Mouse (Mus musculus) liver, embryonic 14.5 days (tissue): ENCODE measurements around the gene Gm45015. TPM values are rescaled to one million over a fixed set of nuclear protein-coding genes. Genes with fewer than 3 reads are reported as not detected.

Source experiments
- ATAC-seq: fragments of 200-750 bp; cut with Nextera tagmentation; 2 replicates; pipeline ENCODE4 v1.8.0; 2017; ENCODE audit warnings: moderate number of reproducible peaks, mild to moderate bottlenecking, moderate library complexity; ENCODE audit not compliant: insufficient read depth
- DNase-seq, 3 experiments: peaks; one replicate each; pipeline ENCODE4 v3.0.0-alpha.2; 2012 to 2013; ENCODE audit warnings: low read depth in 3 of 3, low spot score in 3 of 3
- H3K27ac ChIP-seq: fragments of 300-500 bp; sonication (generic); 2 replicates; pipeline ENCODE4 v1.5.1; 2014; ENCODE audit warnings: moderate library complexity, mild to moderate bottlenecking, control low read depth, inconsistent platforms
- H3K27me3 ChIP-seq: fragments of 300-500 bp; sonication (generic); 2 replicates; pipeline ENCODE4 v1.6.1; 2014; ENCODE audit warnings: mild to moderate bottlenecking, low read length, moderate library complexity; ENCODE audit not compliant: control insufficient read depth, insufficient read depth
- H3K36me3 ChIP-seq: fragments of 300-500 bp; sonication (generic); replicated peaks from 2 replicates; pipeline ENCODE4 v1.6.1; 2014; ENCODE audit warnings: low read depth; ENCODE audit not compliant: control insufficient read depth, insufficient read depth
- H3K4me1 ChIP-seq, 2 experiments: fragments of 200-500 bp in 1 of 2; fragments of 300-500 bp in 1 of 2; sonication (generic) in 1 of 2; replicated peaks; 2 replicates each; pipeline ENCODE4 v1.6.1; 2012 to 2014; ENCODE audit warnings: antibody characterized with exemption in 1 of 2, inconsistent platforms in 1 of 2, low read length in 1 of 2; ENCODE audit not compliant: control insufficient read depth in 2 of 2, insufficient read depth in 2 of 2
- H3K4me2 ChIP-seq: fragments of 300-500 bp; sonication (generic); 2 replicates; pipeline ENCODE4 v1.6.1; 2014; ENCODE audit warnings: low read depth, mild to moderate bottlenecking, control low read depth, moderate library complexity
- H3K4me3 ChIP-seq, 2 experiments: fragments of 200-500 bp in 1 of 2; fragments of 300-500 bp in 1 of 2; sonication (generic) in 1 of 2; 2 replicates each; pipeline ENCODE4 v1.5.1; 2012 to 2014; ENCODE audit warnings: low read depth in 2 of 2, low read length in 2 of 2, mild to moderate bottlenecking in 2 of 2, control low read depth in 1 of 2, inconsistent platforms in 1 of 2, moderate library complexity in 1 of 2; ENCODE audit not compliant: insufficient read depth in 1 of 2
- H3K9ac ChIP-seq: fragments of 300-500 bp; sonication (generic); replicated peaks from 2 replicates; pipeline ENCODE4 v1.6.1; 2014; ENCODE audit warnings: mild to moderate bottlenecking, control low read depth, moderate library complexity
- H3K9me3 ChIP-seq: fragments of 300-500 bp; sonication (generic); 2 replicates; pipeline ENCODE4 v1.6.1; 2016; ENCODE audit warnings: low read length, mixed read lengths; ENCODE audit not compliant: control insufficient read depth
- CTCF ChIP-seq: IDR thresholded peaks from 2 replicates; pipeline ENCODE4 v1.5.1; 2016; ENCODE audit warnings: antibody characterized with exemption, low read depth, control low read depth
- EP300 ChIP-seq: IDR thresholded peaks from 2 replicates; pipeline ENCODE4 v1.6.1; 2016; ENCODE audit warnings: antibody characterized with exemption, low read depth
- WGBS: fragments of 180-500 bp; shearing (Covaris S2); extraction: QIAGEN DNeasy Blood & Tissue Kit; methylation state at CpG from one replicate; pipeline ENCODE4 v1.1.7; 2014; ENCODE audit not compliant: insufficient replicate concordance; 5-methylcytosine and 5-hydroxymethylcytosine counted together
- polyA plus RNA-seq, 2 experiments: library from polyadenylated mRNA; depleted of rRNA in 1 of 2; stranded (reverse) in 1 of 2; unstranded in 1 of 2; fragments of >200 nt; fragmentation: Nextera tagmentation in 1 of 2; extraction: Ambion mirVana in 1 of 2; gene quantifications; 2 replicates each; pipeline versions ENCODE4 v1.2.1 to v1.2.3; 2012 to 2014

The Gm45015 gene
- polyA plus RNA-seq, 2 experiments = not detected

DNA sequence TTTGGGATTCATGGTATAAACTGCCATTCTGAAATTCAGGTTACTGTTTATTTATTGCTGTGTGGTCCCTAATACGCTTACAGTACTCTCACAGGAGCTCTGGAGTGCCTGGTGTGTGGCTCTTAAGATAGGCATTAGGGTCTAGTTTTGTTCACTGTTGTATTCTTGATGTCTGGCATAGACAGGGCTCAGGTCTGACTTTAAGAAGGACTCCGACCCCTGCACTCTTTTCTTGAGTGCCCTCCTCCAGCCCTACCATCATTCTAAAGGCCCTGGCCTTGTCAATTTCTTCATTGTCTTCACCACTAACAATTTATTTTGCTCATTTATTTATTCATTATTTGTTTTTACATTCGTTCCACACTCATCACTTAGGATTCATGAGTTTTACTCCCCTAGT lies 5.4 kb upstream of the Gm45015 start:
- Histone ChIP-seq H3K27me3 (no peaks in the 10 kb centered on the region; the same call in 1 of the 2 replicates), H3K27ac (no peak overlapping the region), H3K9ac (no peak overlapping the region), H3K9me3 (no peaks in the 10 kb centered on the region), H3K4me1 (peaks cover 0 to 7% of the 10 kb centered on the region in 2 experiments; a peak in 2 of 4 replicates), H3K4me2 (peak overlapping the region; percentile 59), H3K4me3 (peak overlapping the region in 1 of 2 experiments; percentile 48; a peak in 1 of 4 replicates), H3K36me3 (no peaks in the 10 kb centered on the region)
- 36% methylated on average over 3 of the region's 3 CpGs for WGBS
- TF ChIP-seq EP300 = no peak
- TF ChIP-seq CTCF = no peak
- DNase-seq = no peak
- no peak for ATAC-seq

- TF ChIP-seq CTCF (no peak), EP300 (no peak)
- WGBS = 9% methylated on average over 1 of the region's 1 CpGs
- ATAC-seq = no peak
- H3K4me3 ChIP-seq = no peak overlapping the region
- H3K9me3 ChIP-seq = no peaks in the 10 kb centered on the region
- DNase-seq = no peak
- no peak overlapping the region for H3K27ac ChIP-seq
- no peak overlapping the region for H3K9ac ChIP-seq
- no peaks in the 10 kb centered on the region; the same call in 1 of the 2 replicates for H3K27me3 ChIP-seq
- H3K36me3 ChIP-seq = no peaks in the 10 kb centered on the region
- H3K4me1 ChIP-seq = peaks cover 0 to 7% of the 10 kb centered on the region in 2 experiments; a peak in 2 of 4 replicates
- no peak overlapping the region for H3K4me2 ChIP-seq
These were observed 4.8 kb upstream of the Gm45015 start for GRCm38 (mm10) chrX:73341473-73341872.

DNA sequence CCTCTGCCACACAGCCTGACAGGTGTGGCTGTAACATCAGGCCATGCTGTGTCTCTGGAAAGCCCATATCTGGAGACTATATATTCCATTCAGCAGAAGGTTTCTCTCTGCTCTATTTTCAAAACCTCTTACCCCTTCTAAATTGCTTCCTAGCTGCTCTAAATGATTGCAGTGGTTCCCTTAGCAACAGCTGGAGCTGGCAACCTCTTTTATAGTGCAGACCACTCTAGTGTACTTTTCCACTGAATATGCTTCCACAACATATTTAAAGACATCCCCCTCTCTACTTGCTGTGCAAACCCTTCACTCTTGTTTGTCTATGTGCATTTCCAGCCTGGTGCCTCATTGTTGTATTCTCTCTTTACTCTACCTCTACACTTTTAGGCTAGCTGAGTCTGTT lies 3.1 kb downstream of the Gm45015 start:
- Histone ChIP-seq H3K4me1 (no peaks in the 10 kb centered on the region), H3K36me3 (no peaks in the 10 kb centered on the region), H3K4me3 (no peak overlapping the region), H3K4me2 (no peak overlapping the region), H3K9ac (no peak overlapping the region), H3K27ac (no peak overlapping the region), H3K9me3 (no peaks in the 10 kb centered on the region), H3K27me3 (no peaks in the 10 kb centered on the region)
- ATAC-seq = no peak
- TF ChIP-seq EP300 (no peak), CTCF (no peak)
- no peak for DNase-seq

- no peak for TF ChIP-seq CTCF
- Histone ChIP-seq H3K4me3 (no peak overlapping the region), H3K36me3 (no peaks in the 10 kb centered on the region), H3K4me2 (no peak overlapping the region), H3K9ac (no peak overlapping the region), H3K27me3 (no peaks in the 10 kb centered on the region), H3K27ac (no peak overlapping the region), H3K9me3 (no peaks in the 10 kb centered on the region), H3K4me1 (no peaks in the 10 kb centered on the region)
- DNase-seq (no peak), ATAC-seq (no peak)
- WGBS = 39% methylated on average over 2 of the region's 2 CpGs
These were observed 9.4 kb downstream of the Gm45015 start for GRCm38 (mm10) chrX:73327215-73327614.

GRCm38 (mm10) chrX:73321029-73321428 lies 15.6 kb downstream of the Gm45015 start:
- Histone ChIP-seq H3K4me1 (no peaks in the 10 kb centered on the region), H3K27ac (no peak overlapping the region), H3K4me3 (no peak overlapping the region), H3K4me2 (no peak overlapping the region), H3K9ac (no peak overlapping the region), H3K36me3 (no peaks in the 10 kb centered on the region), H3K27me3 (no peaks in the 10 kb centered on the region), H3K9me3 (no peaks in the 10 kb centered on the region)
- TF ChIP-seq CTCF (no peak), EP300 (no peak)
- DNase-seq (no peak), ATAC-seq (no peak)
- WGBS = 50% methylated on average over 3 of the region's 3 CpGs
